Mouse (Mus musculus): ENCODE measurements around the gene Tuba3a.

Tuba3a gene

GRCm38 (mm10) chr6:125285890-125286289, at the start of gene Tuba3a:
TSS of gene Tuba3a (minus strand) at chr6:125286042.
- DNase-seq = no peak

- DNase-seq = no peak
These were observed 48.5 kb upstream of the Tuba3a start for GRCm38 (mm10) chr6:125334356-125334755.

- DNase-seq = no peak
These were observed 47.5 kb upstream of the Tuba3a start for GRCm38 (mm10) chr6:125333112-125333899.

- peak; percentile 74 for DNase-seq
These were observed 44.9 kb upstream of the Tuba3a start for GRCm38 (mm10) chr6:125330626-125331326.

GRCm38 (mm10) chr6:125328243-125328642, 42.4 kb upstream of the Tuba3a start:
- DNase-seq = no peak

GRCm38 (mm10) chr6:125325337-125325736, 39.5 kb upstream of the Tuba3a start:
- DNase-seq = no peak

- DNase-seq = no peak
These were observed 37.7 kb upstream of the Tuba3a start for GRCm38 (mm10) chr6:125323547-125323946.

GRCm38 (mm10) chr6:125322794-125323193, 37.0 kb upstream of the Tuba3a start:
- DNase-seq = peak; percentile 22

GRCm38 (mm10) chr6:125321114-125321855, 35.4 kb upstream of the Tuba3a start:
- DNase-seq = no peak

GRCm38 (mm10) chr6:125320323-125320722, 34.5 kb upstream of the Tuba3a start, which contains the start of gene Scnn1a:
TSS of gene Scnn1a (plus strand) at chr6:125320659.
- no peak for DNase-seq

- DNase-seq = no peak
These were observed 34.1 kb upstream of the Tuba3a start for GRCm38 (mm10) chr6:125319919-125320296.

- DNase-seq = no peak
These were observed 33.4 kb upstream of the Tuba3a start for GRCm38 (mm10) chr6:125318981-125319918.

- DNase-seq = no peak
These were observed 31.2 kb upstream of the Tuba3a start for GRCm38 (mm10) chr6:125317077-125317476.

GRCm38 (mm10) chr6:125314746-125315145, 28.9 kb upstream of the Tuba3a start:
- no peak for DNase-seq

- DNase-seq = no peak
These were observed 28.4 kb upstream of the Tuba3a start for GRCm38 (mm10) chr6:125314231-125314563.

GRCm38 (mm10) chr6:125313546-125314230, 27.8 kb upstream of the Tuba3a start, which contains the start of gene Ltbr:
TSS of gene Ltbr (minus strand) at chr6:125313885.
- DNase-seq = peak; percentile 56

- no peak for DNase-seq
These were observed 26.9 kb upstream of the Tuba3a start for GRCm38 (mm10) chr6:125312581-125313355.

- DNase-seq = no peak
These were observed 26.3 kb upstream of the Tuba3a start for GRCm38 (mm10) chr6:125312171-125312570.

- no peak for DNase-seq
These were observed 23.6 kb upstream of the Tuba3a start for GRCm38 (mm10) chr6:125309406-125309805.

- DNase-seq = no peak
These were observed 23.1 kb upstream of the Tuba3a start for GRCm38 (mm10) chr6:125308921-125309320.

GRCm38 (mm10) chr6:125307091-125307490, 21.2 kb upstream of the Tuba3a start:
- DNase-seq = no peak
